Mouse (Mus musculus): ENCODE results near the gene Bnc2. TPM values are rescaled to one million over a fixed set of nuclear protein-coding genes. Genes with fewer than 3 reads are reported as not detected.

Gene Bnc2
- polyA plus RNA-seq, 1 experiment from 2014 or later, result 5.8 TPM

DNA sequence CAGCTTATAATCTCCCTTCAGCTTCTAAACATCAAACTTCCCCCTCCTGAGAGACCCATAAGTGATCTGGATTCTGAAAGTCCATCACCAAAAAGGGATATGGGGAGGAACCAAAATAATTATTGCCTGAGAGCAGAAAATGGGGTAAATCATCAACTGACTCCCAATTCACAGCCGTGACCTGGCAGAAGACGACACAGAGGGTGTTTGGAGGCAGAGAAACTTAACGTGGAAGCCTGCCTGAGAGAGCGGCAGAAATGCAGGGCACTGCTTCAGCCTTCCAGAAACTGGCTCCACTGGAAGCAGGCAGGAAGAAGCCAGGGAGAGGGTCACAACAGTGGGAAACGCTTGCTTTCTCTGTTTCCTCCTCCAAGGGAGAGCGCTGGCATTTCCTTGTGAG is 35.9 kb downstream of the Bnc2 start:
- Histone ChIP-seq H3K27ac (ENCODE audit: low read depth, low read length) (no peak overlapping the region), H3K27me3 (replicated peaks; ENCODE audit: control insufficient read depth, insufficient read depth, low read length) (no peaks in the 10 kb centered on the region), H3K4me3 (ENCODE audit: low read depth, low read length) (no peak overlapping the region), H3K9me3 (ENCODE audit: control insufficient read depth) (no peaks in the 10 kb centered on the region), H3K9ac (ENCODE audit: low read depth, low read length) (no peak overlapping the region), H3K4me2 (replicated peaks; ENCODE audit: low read depth) (no peak overlapping the region), H3K36me3 (ENCODE audit: control insufficient read depth, insufficient read depth) (no peaks in the 10 kb centered on the region), H3K4me1 (replicated peaks; ENCODE audit: control insufficient read depth, insufficient read depth, low read length) (no peaks in the 10 kb centered on the region)
- no peak for ATAC-seq
- WGBS, result 57% methylated on average over 6 of the region's 6 CpGs
- TF ChIP-seq CTCF (IDR thresholded peaks at IDR 0.05; ENCODE audit: low read depth), result no peak

GRCm38 (mm10) chr4:84637641-84638040 is 37.4 kb downstream of the Bnc2 start:
- no peak overlapping the region for H3K27ac ChIP-seq (ENCODE audit: low read depth, low read length)
- 4% methylated on average over 10 of the region's 10 CpGs for WGBS

DNA sequence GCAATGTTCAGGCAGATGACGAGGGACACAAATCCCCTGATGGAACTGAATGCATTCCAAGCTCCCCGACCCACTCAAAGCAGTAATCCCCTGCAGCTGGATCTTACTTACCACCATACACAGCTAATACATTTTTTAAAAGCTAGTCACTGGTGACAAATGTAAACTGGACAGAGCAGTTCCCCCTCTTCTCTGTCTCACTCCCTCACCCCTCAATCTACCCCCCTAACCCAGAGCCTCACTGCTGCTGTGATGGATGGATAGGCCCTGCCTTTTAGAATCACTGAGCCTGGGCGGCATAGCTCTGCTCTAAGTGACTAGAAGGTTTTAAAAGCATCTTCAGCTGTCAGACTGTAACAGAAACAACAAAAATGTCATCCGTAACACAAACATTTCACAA is 40.3 kb downstream of the Bnc2 start:
- Histone ChIP-seq H3K36me3 (ENCODE audit: control insufficient read depth, insufficient read depth) (no peaks in the 10 kb centered on the region), H3K4me1 (replicated peaks; ENCODE audit: control insufficient read depth, insufficient read depth, low read length) (no peaks in the 10 kb centered on the region), H3K27me3 (replicated peaks; ENCODE audit: control insufficient read depth, insufficient read depth, low read length) (no peaks in the 10 kb centered on the region), H3K4me2 (replicated peaks; ENCODE audit: low read depth) (no peak overlapping the region), H3K9ac (ENCODE audit: low read depth, low read length) (no peak overlapping the region), H3K27ac (ENCODE audit: low read depth, low read length) (no peak overlapping the region), H3K4me3 (ENCODE audit: low read depth, low read length) (no peak overlapping the region), H3K9me3 (ENCODE audit: control insufficient read depth) (no peaks in the 10 kb centered on the region)
- WGBS, result 52% methylated on average over 4 of the region's 4 CpGs
- no peak for TF ChIP-seq CTCF (IDR thresholded peaks at IDR 0.05; ENCODE audit: low read depth)
- no peak for ATAC-seq

More at GRCm38 (mm10) chr4:84637641-84638040, 37.4 kb downstream of the Bnc2 start:
- H3K9ac ChIP-seq (ENCODE audit: low read depth, low read length), result no peak overlapping the region
- no peak for ATAC-seq
- H3K4me1 ChIP-seq (replicated peaks; ENCODE audit: control insufficient read depth, insufficient read depth, low read length), result no peaks in the 10 kb centered on the region
- H3K4me3 ChIP-seq (ENCODE audit: low read depth, low read length), result no peak overlapping the region
- no peaks in the 10 kb centered on the region for H3K27me3 ChIP-seq (replicated peaks; ENCODE audit: control insufficient read depth, insufficient read depth, low read length)
- H3K4me2 ChIP-seq (replicated peaks; ENCODE audit: low read depth), result peak overlapping the region; percentile 32
- no peaks in the 10 kb centered on the region for H3K9me3 ChIP-seq (ENCODE audit: control insufficient read depth)
- no peaks in the 10 kb centered on the region for H3K36me3 ChIP-seq (ENCODE audit: control insufficient read depth, insufficient read depth)
- TF ChIP-seq CTCF (IDR thresholded peaks at IDR 0.05; ENCODE audit: low read depth), result no peak

DNA sequence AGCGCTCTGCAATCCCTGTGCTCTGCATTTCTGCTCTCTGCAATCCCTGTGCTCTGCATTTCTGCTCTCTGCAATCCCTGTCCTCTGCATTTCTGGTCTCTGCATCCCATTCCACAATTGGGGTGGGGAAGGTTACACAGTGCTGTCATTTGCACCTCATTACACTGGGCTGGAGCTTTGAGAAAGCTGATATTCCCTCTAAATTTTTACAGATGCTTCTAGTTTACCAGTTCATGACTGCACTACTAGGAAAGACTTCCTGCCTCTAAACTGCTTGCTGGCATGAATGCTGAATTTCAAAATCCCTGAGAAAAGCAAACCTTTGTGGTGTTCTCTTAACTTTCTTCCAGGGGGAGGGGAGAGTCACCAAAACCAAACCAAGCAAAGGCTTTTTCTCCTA is 41.1 kb downstream of the Bnc2 start:
- Histone ChIP-seq H3K36me3 (ENCODE audit: control insufficient read depth, insufficient read depth) (no peaks in the 10 kb centered on the region), H3K4me2 (replicated peaks; ENCODE audit: low read depth) (no peak overlapping the region)
- ATAC-seq, result no peak

GRCm38 (mm10) chr4:84632832-84633789 is 42.0 kb downstream of the Bnc2 start:
- Histone ChIP-seq H3K4me1 (replicated peaks; ENCODE audit: control insufficient read depth, insufficient read depth, low read length) (no peaks in the 10 kb centered on the region), H3K9me3 (ENCODE audit: control insufficient read depth) (no peaks in the 10 kb centered on the region), H3K9ac (ENCODE audit: low read depth, low read length) (no peak overlapping the region), H3K27me3 (replicated peaks; ENCODE audit: control insufficient read depth, insufficient read depth, low read length) (no peaks in the 10 kb centered on the region), H3K27ac (ENCODE audit: low read depth, low read length) (no peak overlapping the region), H3K4me3 (ENCODE audit: low read depth, low read length) (no peak overlapping the region), H3K4me2 (replicated peaks; ENCODE audit: low read depth) (no peak overlapping the region), H3K36me3 (ENCODE audit: control insufficient read depth, insufficient read depth) (no peaks in the 10 kb centered on the region)
- no peak for ATAC-seq
- WGBS, result 60% methylated on average over 12 of the region's 12 CpGs
- no peak for TF ChIP-seq CTCF (IDR thresholded peaks at IDR 0.05; ENCODE audit: low read depth)

More for the DNA sequence above, 41.1 kb downstream of the Bnc2 start:
- TF ChIP-seq CTCF (IDR thresholded peaks at IDR 0.05; ENCODE audit: low read depth), result no peak
- Histone ChIP-seq H3K9me3 (ENCODE audit: control insufficient read depth) (no peaks in the 10 kb centered on the region), H3K9ac (ENCODE audit: low read depth, low read length) (no peak overlapping the region), H3K4me1 (replicated peaks; ENCODE audit: control insufficient read depth, insufficient read depth, low read length) (no peaks in the 10 kb centered on the region), H3K27ac (ENCODE audit: low read depth, low read length) (no peak overlapping the region), H3K4me3 (ENCODE audit: low read depth, low read length) (no peak overlapping the region), H3K27me3 (replicated peaks; ENCODE audit: control insufficient read depth, insufficient read depth, low read length) (no peaks in the 10 kb centered on the region)
- WGBS, result 74% methylated on average over 1 of the region's 1 CpGs

- no peaks in the 10 kb centered on the region for H3K27me3 ChIP-seq (replicated peaks; ENCODE audit: control insufficient read depth, insufficient read depth, low read length)
- H3K27ac ChIP-seq (ENCODE audit: low read depth, low read length), result no peak overlapping the region
- H3K9ac ChIP-seq (ENCODE audit: low read depth, low read length), result no peak overlapping the region
- no peaks in the 10 kb centered on the region for H3K4me1 ChIP-seq (replicated peaks; ENCODE audit: control insufficient read depth, insufficient read depth, low read length)
- 87% methylated on average over 7 of the region's 7 CpGs for WGBS
- no peak overlapping the region for H3K4me3 ChIP-seq (ENCODE audit: low read depth, low read length)
- no peaks in the 10 kb centered on the region for H3K36me3 ChIP-seq (ENCODE audit: control insufficient read depth, insufficient read depth)
- H3K9me3 ChIP-seq (ENCODE audit: control insufficient read depth), result no peaks in the 10 kb centered on the region
- no peak overlapping the region for H3K4me2 ChIP-seq (replicated peaks; ENCODE audit: low read depth)
- no peak for TF ChIP-seq CTCF (IDR thresholded peaks at IDR 0.05; ENCODE audit: low read depth)
- ATAC-seq, result no peak
Observed at GRCm38 (mm10) chr4:84627616-84628015, 47.5 kb downstream of the Bnc2 start.
